Mouse (Mus musculus) hindbrain, embryonic 11.5 days (tissue): ENCODE data around the gene Olfr3. TPM values are rescaled to one million over a fixed set of nuclear protein-coding genes. Genes with fewer than 3 reads are reported as not detected.

Experiments
- ATAC-seq: fragments of 200-750 bp; cut with Nextera tagmentation; 2 replicates; pipeline ENCODE4 v1.8.0; 2017; ENCODE audit warnings: mild to moderate bottlenecking, moderate TSS enrichment, moderate library complexity; ENCODE audit not compliant: low FRiP score
- DNase-seq: peaks from one replicate; pipeline ENCODE4 v3.0.0-alpha.2; 2015; ENCODE audit warnings: low spot score
- H3K27ac ChIP-seq: fragments of 300-500 bp; sonication (generic); 2 replicates; pipeline ENCODE4 v1.5.1; 2014; ENCODE audit warnings: mild to moderate bottlenecking, low read depth, low read length
- H3K27me3 ChIP-seq: fragments of 300-500 bp; sonication (generic); 2 replicates; pipeline ENCODE4 v1.6.1; 2014; ENCODE audit warnings: mild to moderate bottlenecking, low read length, moderate library complexity, mixed read lengths; ENCODE audit not compliant: control insufficient read depth, insufficient read depth
- H3K36me3 ChIP-seq: fragments of 300-500 bp; sonication (generic); 2 replicates; pipeline ENCODE4 v1.6.1; 2014; ENCODE audit warnings: mild to moderate bottlenecking, low read length, moderate library complexity, mixed read lengths; ENCODE audit not compliant: control insufficient read depth, insufficient read depth
- H3K4me1 ChIP-seq: fragments of 300-500 bp; sonication (generic); replicated peaks from 2 replicates; pipeline ENCODE4 v1.6.1; 2014; ENCODE audit warnings: low read length, mixed read lengths; ENCODE audit not compliant: control insufficient read depth, insufficient read depth
- H3K4me2 ChIP-seq: fragments of 300-500 bp; sonication (generic); replicated peaks from 2 replicates; pipeline ENCODE4 v1.6.1; 2014; ENCODE audit warnings: mild to moderate bottlenecking, low read depth, low read length
- H3K4me3 ChIP-seq: fragments of 300-500 bp; sonication (generic); 2 replicates; pipeline ENCODE4 v1.5.1; 2014; ENCODE audit warnings: low read depth, low read length
- H3K9ac ChIP-seq: fragments of 300-500 bp; sonication (generic); 2 replicates; pipeline ENCODE4 v1.6.1; 2014; ENCODE audit warnings: low read depth, low read length
- H3K9me3 ChIP-seq: fragments of 300-500 bp; sonication (generic); 2 replicates; pipeline ENCODE4 v1.6.1; 2016; ENCODE audit warnings: low read length; ENCODE audit not compliant: control insufficient read depth
- WGBS: fragments of 180-500 bp; shearing (Covaris S2); extraction: QIAGEN DNeasy Blood & Tissue Kit; methylation state at CpG from one replicate; pipeline ENCODE4 v1.1.7; 2014; 5-methylcytosine and 5-hydroxymethylcytosine counted together
- polyA plus RNA-seq: library from polyadenylated mRNA; unstranded; fragments of >200 nt; fragmentation: Nextera tagmentation; extraction: Ambion mirVana; gene quantifications from 2 replicates; pipeline ENCODE4 v1.2.1, GENCODE M21; 2014

The Olfr3 gene
- not detected in 2 replicates for polyA plus RNA-seq

DNA sequence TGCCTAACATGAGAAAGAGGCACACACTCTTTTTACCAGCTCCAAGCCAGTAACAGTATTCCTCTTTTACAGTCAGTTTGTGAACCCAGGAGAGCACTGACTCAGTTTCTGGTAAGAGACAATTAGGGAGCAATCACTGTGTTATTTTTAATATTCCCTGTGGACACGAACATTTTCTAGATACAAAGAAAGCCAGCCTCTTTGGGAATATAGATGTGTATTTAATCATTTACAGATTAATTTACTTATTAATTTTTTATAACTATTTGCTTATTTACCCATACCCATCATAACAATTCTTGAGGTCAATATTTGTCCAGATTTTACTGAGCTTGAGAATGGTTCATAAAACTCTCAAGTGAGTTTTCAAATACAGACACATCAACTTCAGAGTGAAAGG, at the start of gene Olfr3:
Olfr3 (minus strand) TSS at position 101 of the 400 bp plus-strand sequence.
- no peak for ATAC-seq
- Histone ChIP-seq H3K4me2 (no peak within 1 kb of the TSS), H3K27me3 (no peaks in the 10 kb centered on the region), H3K27ac (no peak within 1 kb of the TSS), H3K36me3 (no peaks in the 10 kb centered on the region), H3K4me1 (no peaks in the 10 kb centered on the region), H3K4me3 (no peak within 1 kb of the TSS), H3K9me3 (no peaks in the 10 kb centered on the region; the same call in 1 of the 2 replicates), H3K9ac (no peak within 1 kb of the TSS)
- WGBS, result 72% methylated on average over 1 of the region's 1 CpGs
- no peak for DNase-seq

DNA sequence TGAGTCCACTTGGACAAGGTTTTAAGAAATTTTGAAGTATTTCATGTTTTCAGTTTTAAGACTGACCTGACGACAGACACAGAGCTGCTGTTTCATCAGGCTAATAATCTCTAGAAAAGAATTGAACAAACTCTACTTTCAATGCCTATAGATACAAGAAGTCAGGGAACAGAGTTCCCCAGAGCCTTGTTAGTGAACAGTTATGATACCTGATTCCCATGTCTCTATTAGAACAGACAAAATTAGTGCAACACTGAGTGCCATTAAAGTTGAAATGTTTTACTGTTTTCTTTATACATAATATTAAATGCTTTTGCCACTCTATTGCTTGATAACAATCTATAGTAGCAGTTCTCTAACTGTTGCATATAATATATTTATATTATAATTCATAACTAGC, 45.7 kb upstream of the Olfr3 start, which contains the start of gene Olfr351:
Olfr351 (minus strand) TSS at position 101 of the 400 bp plus-strand sequence.
- Histone ChIP-seq H3K4me1 (no peaks in the 10 kb centered on the region), H3K27me3 (no peaks in the 10 kb centered on the region), H3K4me3 (no peak within 1 kb of the TSS), H3K9me3 (peaks cover 4% of the 10 kb centered on the region; the same call in 1 of the 2 replicates), H3K4me2 (no peak within 1 kb of the TSS), H3K36me3 (no peaks in the 10 kb centered on the region), H3K27ac (no peak within 1 kb of the TSS), H3K9ac (no peak within 1 kb of the TSS)
- WGBS, result 85% methylated on average over 1 of the region's 1 CpGs
- DNase-seq (no peak), ATAC-seq (no peak)

DNA sequence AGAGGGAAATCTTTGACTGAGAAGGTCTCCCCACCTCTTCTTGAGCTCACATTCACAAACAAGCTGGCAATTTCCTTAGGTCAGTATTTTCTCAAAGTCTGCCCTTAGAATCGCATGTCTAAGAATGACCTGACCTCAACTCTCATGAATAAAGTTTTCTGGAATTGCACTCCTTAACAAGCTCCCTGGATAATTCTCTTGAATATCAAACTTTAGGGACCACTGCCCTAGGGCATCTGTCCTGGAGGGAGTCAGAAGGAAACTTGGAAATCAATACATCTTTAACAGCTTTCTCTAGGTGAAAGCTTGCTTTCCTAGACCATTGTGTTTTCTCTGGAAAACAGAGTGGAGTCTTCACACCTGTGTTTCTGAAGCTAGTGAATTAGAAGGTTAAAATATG, 29.2 kb upstream of the Olfr3 start, which contains the start of gene Olfr350:
Olfr350 (plus strand) TSS at position 301 of the 400 bp plus-strand sequence.
- no peak for DNase-seq
- Histone ChIP-seq H3K4me2 (no peak within 1 kb of the TSS), H3K27ac (no peak within 1 kb of the TSS), H3K9ac (no peak within 1 kb of the TSS), H3K27me3 (no peaks in the 10 kb centered on the region), H3K4me3 (no peak within 1 kb of the TSS), H3K36me3 (no peaks in the 10 kb centered on the region), H3K9me3 (no peaks in the 10 kb centered on the region), H3K4me1 (no peaks in the 10 kb centered on the region)
- WGBS, result 80% methylated on average over 1 of the region's 1 CpGs
- ATAC-seq, result no peak

GRCm38 (mm10) chr2:36790238-36790637, 26.6 kb downstream of the Olfr3 start, which contains the start of gene Olfr50:
Gene Olfr50 (plus strand): TSS chr2:36790538.
- no peak within 1 kb of the TSS for H3K27ac ChIP-seq
- ATAC-seq (no peak), DNase-seq (no peak)
- H3K4me1 ChIP-seq, result no peaks in the 10 kb centered on the region
- H3K36me3 ChIP-seq, result no peaks in the 10 kb centered on the region
- no peaks in the 10 kb centered on the region for H3K27me3 ChIP-seq
- no peak within 1 kb of the TSS for H3K4me2 ChIP-seq
- 82% methylated on average over 2 of the region's 2 CpGs for WGBS
- H3K4me3 ChIP-seq, result no peak within 1 kb of the TSS
- H3K9me3 ChIP-seq, result peaks cover 3% of the 10 kb centered on the region; the same call in 1 of the 2 replicates
- H3K9ac ChIP-seq, result no peak within 1 kb of the TSS

DNA sequence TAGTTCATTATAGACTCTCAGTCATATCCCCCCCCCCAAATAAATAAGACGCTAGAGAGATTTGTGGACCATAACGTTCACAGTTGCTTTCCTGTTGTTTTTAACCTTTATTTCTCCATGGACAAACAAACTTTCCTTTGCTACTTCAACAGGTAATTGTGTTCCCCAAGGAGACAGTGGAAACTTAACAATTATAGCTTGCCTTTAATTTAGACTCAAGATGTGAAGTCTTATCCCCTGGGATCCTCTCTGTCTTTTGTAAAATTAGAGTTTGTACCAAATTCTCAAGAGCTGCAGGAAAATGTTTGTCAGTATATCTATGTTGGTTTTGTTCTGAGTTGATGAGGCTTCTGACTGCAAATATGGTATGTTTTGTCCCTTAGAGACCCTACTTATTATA, 32.9 kb downstream of the Olfr3 start, which contains the start of gene Olfr348:
Olfr348 (plus strand) TSS at position 301 of the 400 bp plus-strand sequence.
- Histone ChIP-seq H3K4me3 (no peak within 1 kb of the TSS), H3K4me2 (no peak within 1 kb of the TSS), H3K4me1 (no peaks in the 10 kb centered on the region), H3K9ac (no peak within 1 kb of the TSS), H3K27ac (no peak within 1 kb of the TSS), H3K9me3 (peaks cover 3% of the 10 kb centered on the region; the same call in 1 of the 2 replicates), H3K27me3 (no peaks in the 10 kb centered on the region), H3K36me3 (no peaks in the 10 kb centered on the region)
- DNase-seq (no peak), ATAC-seq (no peak)
- WGBS, result 71% methylated on average over 2 of the region's 2 CpGs

Other genes starting within 250 kb of the Olfr3 start
- not detected in 2 replicates for gene Olfr345, start 177.0 kb downstream of the Olfr3 start, polyA plus RNA-seq
- not detected in 2 replicates for gene Olfr346, start 131.2 kb downstream of the Olfr3 start, polyA plus RNA-seq
- not detected in 2 replicates for gene Olfr347, start 85.1 kb downstream of the Olfr3 start, polyA plus RNA-seq
- not detected in 2 replicates for gene Olfr348, start 32.8 kb downstream of the Olfr3 start, polyA plus RNA-seq
- gene Olfr50, start 26.5 kb downstream of the Olfr3 start, polyA plus RNA-seq, result not detected in 2 replicates
- not detected in 2 replicates for gene Olfr350, start 29.3 kb upstream of the Olfr3 start, polyA plus RNA-seq
- gene Olfr351, start 45.6 kb upstream of the Olfr3 start, polyA plus RNA-seq, result not detected in 2 replicates
- gene Olfr352, start 51.4 kb upstream of the Olfr3 start, polyA plus RNA-seq, result not detected in 2 replicates
- not detected in 2 replicates for gene Olfr353, start 75.9 kb upstream of the Olfr3 start, polyA plus RNA-seq
- gene Olfr354, start 88.6 kb upstream of the Olfr3 start, polyA plus RNA-seq, result not detected in 2 replicates
- not detected in 2 replicates for gene Olfr355, start 111.9 kb upstream of the Olfr3 start, polyA plus RNA-seq
- gene Olfr356, start 120.1 kb upstream of the Olfr3 start, polyA plus RNA-seq, result not detected in 2 replicates
- not detected in 2 replicates for gene Olfr357, start 176.8 kb upstream of the Olfr3 start, polyA plus RNA-seq
- gene Olfr358, start 192.3 kb upstream of the Olfr3 start, polyA plus RNA-seq, result not detected in 2 replicates
- gene Olfr360, start 248.7 kb upstream of the Olfr3 start, polyA plus RNA-seq, result not detected in 2 replicates